Mouse (Mus musculus) heart, embryonic 14.5 days (tissue): ENCODE measurements at regions not wholly inside any gene's neighbourhood (a gene's known extent, or its start where the extent isn't known, plus 50 kb on each side); places are given as distances from the start of the nearest gene placed in this dataset.
"Not testable (repeated sequence)": the region's sequence is repeated elsewhere in the genome, so short reads cannot be mapped to it uniquely, and the experiment has no call there.

Experiments used
- ATAC-seq: fragments of 200-750 bp; cut with Nextera tagmentation; 2 replicates; pipeline ENCODE4 v1.8.0; 2017; ENCODE audit warnings: low read depth, moderate TSS enrichment; ENCODE audit not compliant: insufficient number of reproducible peaks, insufficient read depth, low FRiP score
- H3K27ac ChIP-seq, 2 experiments: fragments of 200-500 bp in 1 of 2; fragments of 300-500 bp in 1 of 2; sonication (generic) in 1 of 2; replicated peaks in 1 of 2; 2 replicates each; pipeline ENCODE4 v1.5.1; 2012 to 2014; ENCODE audit warnings: low read depth in 2 of 2, low read length in 2 of 2, control low read depth in 1 of 2, mild to moderate bottlenecking in 1 of 2, mixed read lengths in 1 of 2; ENCODE audit not compliant: control insufficient read depth in 1 of 2, insufficient read depth in 1 of 2
- H3K27me3 ChIP-seq: fragments of 300-500 bp; sonication (generic); 2 replicates; pipeline ENCODE4 v1.6.1; 2014; ENCODE audit warnings: mild to moderate bottlenecking, low read length, control low read depth; ENCODE audit not compliant: control insufficient read depth, insufficient read depth
- H3K36me3 ChIP-seq: fragments of 300-500 bp; sonication (generic); 2 replicates; pipeline ENCODE4 v1.6.1; 2014; ENCODE audit warnings: mild to moderate bottlenecking, control low read depth, low read length, mixed read lengths; ENCODE audit not compliant: control insufficient read depth, insufficient read depth
- H3K4me1 ChIP-seq, 2 experiments: fragments of 200-500 bp in 1 of 2; fragments of 300-500 bp in 1 of 2; sonication (generic) in 1 of 2; 2 replicates each; pipeline ENCODE4 v1.6.1; 2012 to 2014; ENCODE audit warnings: low read length in 2 of 2, control low read depth in 1 of 2, mixed read lengths in 1 of 2; ENCODE audit not compliant: control insufficient read depth in 2 of 2, insufficient read depth in 2 of 2
- H3K4me2 ChIP-seq: fragments of 300-500 bp; sonication (generic); 2 replicates; pipeline ENCODE4 v1.6.1; 2014; ENCODE audit warnings: mild to moderate bottlenecking, low read length
- H3K4me3 ChIP-seq, 2 experiments: fragments of 200-500 bp in 1 of 2; fragments of 300-500 bp in 1 of 2; sonication (generic) in 1 of 2; 2 replicates each; pipeline ENCODE4 v1.5.1; 2012 to 2014; ENCODE audit warnings: low read length in 2 of 2, mild to moderate bottlenecking in 2 of 2, control low read depth in 1 of 2, low read depth in 1 of 2, moderate library complexity in 1 of 2; ENCODE audit not compliant: control insufficient read depth in 1 of 2, insufficient read depth in 1 of 2
- H3K9ac ChIP-seq: fragments of 300-500 bp; sonication (generic); 2 replicates; pipeline ENCODE4 v1.6.1; 2014; ENCODE audit warnings: mild to moderate bottlenecking, low read length
- H3K9me3 ChIP-seq: fragments of 300-500 bp; sonication (generic); 2 replicates; pipeline ENCODE4 v1.6.1; 2016; ENCODE audit warnings: low read length, control low read depth; ENCODE audit not compliant: control insufficient read depth
- WGBS: fragments of 180-500 bp; shearing (Covaris S2); extraction: QIAGEN DNeasy Blood & Tissue Kit; methylation state at CpG from one replicate; pipeline ENCODE4 v1.1.7; 2014; 5-methylcytosine and 5-hydroxymethylcytosine counted together

GRCm38 (mm10) chr1:64408807-64409582 lies 123.5 kb upstream of the Creb1 start:
- Histone ChIP-seq H3K4me2 (no peak overlapping the region), H3K27me3 (no peaks in the 10 kb centered on the region), H3K9ac (no peak overlapping the region), H3K36me3 (no peaks in the 10 kb centered on the region), H3K4me3 (no peak overlapping the region), H3K27ac (no peak overlapping the region), H3K4me1 (no peaks in the 10 kb centered on the region), H3K9me3 (no peaks in the 10 kb centered on the region)
- no peak for ATAC-seq
- 82% methylated on average over 4 of the region's 4 CpGs for WGBS

DNA sequence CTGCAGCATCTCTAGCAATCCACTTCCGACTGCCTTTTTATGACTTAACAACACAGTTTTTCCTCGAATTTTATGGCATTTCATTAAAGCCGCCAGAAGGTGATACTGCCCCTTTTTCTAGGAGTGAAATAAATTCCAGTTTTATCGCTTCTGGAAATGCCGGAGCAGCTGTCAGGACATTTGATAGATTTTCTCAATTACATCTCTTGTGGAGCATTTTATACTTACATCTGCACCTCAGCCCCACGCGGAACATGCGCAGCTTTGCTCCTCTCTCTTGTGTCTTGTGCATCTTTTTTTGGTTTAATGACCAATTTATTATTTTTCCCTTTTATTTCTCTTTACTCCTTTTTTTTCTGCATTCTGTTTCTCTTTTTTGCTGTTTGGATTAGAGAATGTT lies 140.9 kb upstream of the Creb1 start:
- Histone ChIP-seq H3K9me3 (no peaks in the 10 kb centered on the region), H3K27me3 (no peaks in the 10 kb centered on the region), H3K4me1 (no peaks in the 10 kb centered on the region), H3K36me3 (no peaks in the 10 kb centered on the region), H3K27ac (no peak overlapping the region), H3K4me3 (no peak overlapping the region), H3K4me2 (no peak overlapping the region), H3K9ac (no peak overlapping the region)
- no peak for ATAC-seq
- WGBS = 81% methylated on average over 8 of the region's 8 CpGs

DNA sequence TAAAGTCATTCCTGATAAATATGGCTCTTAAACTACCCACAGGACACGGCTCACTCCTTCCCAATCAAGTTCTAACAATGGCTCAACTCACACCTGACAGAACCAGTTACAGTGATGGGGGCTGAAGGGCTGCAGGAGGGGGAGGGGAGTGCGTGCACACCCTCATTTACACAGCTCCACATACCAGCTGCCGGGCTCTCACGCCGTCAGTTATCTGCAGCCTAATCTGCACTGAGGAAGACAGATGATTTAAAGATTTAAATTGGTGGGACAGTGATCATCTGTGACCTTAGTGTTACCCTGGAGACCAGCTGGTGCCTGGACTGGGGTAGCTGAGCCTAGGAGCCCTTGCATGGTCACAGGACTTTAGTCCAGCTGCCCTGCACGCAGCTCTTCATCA lies 151.2 kb upstream of the Creb1 start:
- Histone ChIP-seq H3K9ac (no peak overlapping the region), H3K9me3 (no peaks in the 10 kb centered on the region), H3K4me2 (no peak overlapping the region), H3K27ac (no peak overlapping the region), H3K27me3 (no peaks in the 10 kb centered on the region), H3K36me3 (no peaks in the 10 kb centered on the region), H3K4me1 (no peaks in the 10 kb centered on the region), H3K4me3 (no peak overlapping the region)
- no peak for ATAC-seq
- 33% methylated on average over 6 of the region's 6 CpGs for WGBS

DNA sequence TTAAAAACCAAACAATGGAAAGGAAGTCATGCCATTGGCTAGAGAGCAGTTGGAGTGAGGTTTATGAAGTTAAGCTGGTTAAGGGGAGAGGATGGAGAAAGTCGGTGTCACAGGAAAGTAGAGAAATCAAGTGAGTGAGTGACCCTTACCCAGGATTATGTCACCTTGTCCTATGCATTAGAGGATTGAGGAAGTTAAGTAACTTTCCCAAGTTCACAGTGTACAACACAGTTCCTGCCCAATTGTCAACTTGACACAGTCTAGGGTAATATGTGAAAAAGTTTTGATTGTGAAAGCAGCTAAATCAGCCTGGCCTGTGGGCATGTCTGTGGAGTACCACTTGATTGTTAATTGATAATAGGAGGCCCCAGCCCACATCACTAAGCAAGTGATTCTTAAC lies 156.0 kb upstream of the Creb1 start:
- H3K4me1 ChIP-seq, H3K36me3 ChIP-seq, H3K4me3 ChIP-seq, H3K27ac ChIP-seq, H3K9ac ChIP-seq, H3K27me3 ChIP-seq, H3K9me3 ChIP-seq, ATAC-seq, H3K4me2 ChIP-seq: not testable (repeated sequence)
- 63% methylated on average over 1 of the region's 1 CpGs for WGBS

DNA sequence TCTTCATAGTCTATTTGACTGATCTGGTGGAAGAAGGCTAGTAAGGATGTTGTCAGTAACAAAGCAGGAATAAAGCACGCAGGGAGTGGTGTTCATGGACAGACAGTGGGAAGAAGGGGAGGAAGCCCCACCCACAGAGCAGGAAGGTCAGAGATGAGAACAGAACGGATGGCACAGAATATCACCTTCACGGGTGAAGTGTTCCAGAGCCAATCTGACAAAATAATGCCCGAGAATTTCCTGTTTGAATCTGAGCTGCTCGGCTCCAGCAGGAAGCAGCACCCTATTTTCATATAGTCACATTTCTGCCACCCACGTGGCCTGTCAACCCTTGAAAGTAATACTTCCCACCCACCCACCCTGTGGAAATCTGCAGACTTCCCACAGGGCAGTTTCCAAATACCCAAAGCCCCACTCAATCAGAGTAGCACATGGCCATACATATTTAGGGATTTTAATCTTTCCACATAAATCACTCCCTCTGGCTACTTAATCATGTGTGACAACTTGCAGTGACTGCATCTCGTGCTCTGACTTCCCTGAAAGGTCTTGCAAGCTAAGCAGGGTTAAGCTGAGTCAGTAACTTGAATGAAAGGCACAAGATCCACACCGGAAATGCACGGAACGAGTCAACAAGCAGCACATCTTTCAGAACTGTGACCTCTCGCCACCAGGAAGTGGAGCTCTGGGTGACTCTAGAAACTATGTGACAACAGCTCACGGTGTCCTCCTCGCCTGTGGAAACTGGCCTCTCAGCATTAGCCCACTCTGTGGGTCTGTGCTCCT lies 158.0 kb upstream of the Creb1 start:
- 60% methylated on average over 13 of the region's 13 CpGs for WGBS
- no peaks in the 10 kb centered on the region for H3K9me3 ChIP-seq
- H3K27me3 ChIP-seq = no peaks in the 10 kb centered on the region
- no peak overlapping the region for H3K4me3 ChIP-seq
- no peak for ATAC-seq
- no peak overlapping the region for H3K4me2 ChIP-seq
- no peak overlapping the region for H3K9ac ChIP-seq
- H3K36me3 ChIP-seq = no peaks in the 10 kb centered on the region
- H3K27ac ChIP-seq = no peak overlapping the region
- H3K4me1 ChIP-seq = no peaks in the 10 kb centered on the region

DNA sequence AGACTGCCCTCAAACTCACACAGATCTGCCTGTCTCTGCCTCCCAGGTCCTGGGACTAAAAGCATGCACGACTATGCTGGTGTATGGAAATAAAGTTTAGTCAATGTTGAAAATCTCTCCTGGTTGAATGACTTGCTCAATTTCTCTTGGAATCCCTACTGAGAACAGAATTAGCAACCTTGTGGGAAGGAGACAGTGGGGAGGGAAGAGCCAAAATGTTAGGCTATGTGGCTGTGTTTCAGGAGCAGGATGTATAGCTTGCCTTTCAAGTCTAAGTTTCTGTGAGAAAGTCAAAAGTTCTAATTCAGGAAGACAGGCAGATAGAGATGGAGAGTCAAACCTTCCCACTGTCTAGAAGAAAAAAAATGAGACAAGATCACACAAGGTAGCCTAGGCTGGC lies 168.3 kb upstream of the Creb1 start:
- Histone ChIP-seq H3K4me2 (no peak overlapping the region), H3K27me3 (no peaks in the 10 kb centered on the region), H3K9me3 (no peaks in the 10 kb centered on the region), H3K4me3 (no peak overlapping the region), H3K27ac (no peak overlapping the region), H3K36me3 (no peaks in the 10 kb centered on the region), H3K4me1 (no peaks in the 10 kb centered on the region), H3K9ac (no peak overlapping the region)
- WGBS = 69% methylated on average over 1 of the region's 1 CpGs
- ATAC-seq = no peak

DNA sequence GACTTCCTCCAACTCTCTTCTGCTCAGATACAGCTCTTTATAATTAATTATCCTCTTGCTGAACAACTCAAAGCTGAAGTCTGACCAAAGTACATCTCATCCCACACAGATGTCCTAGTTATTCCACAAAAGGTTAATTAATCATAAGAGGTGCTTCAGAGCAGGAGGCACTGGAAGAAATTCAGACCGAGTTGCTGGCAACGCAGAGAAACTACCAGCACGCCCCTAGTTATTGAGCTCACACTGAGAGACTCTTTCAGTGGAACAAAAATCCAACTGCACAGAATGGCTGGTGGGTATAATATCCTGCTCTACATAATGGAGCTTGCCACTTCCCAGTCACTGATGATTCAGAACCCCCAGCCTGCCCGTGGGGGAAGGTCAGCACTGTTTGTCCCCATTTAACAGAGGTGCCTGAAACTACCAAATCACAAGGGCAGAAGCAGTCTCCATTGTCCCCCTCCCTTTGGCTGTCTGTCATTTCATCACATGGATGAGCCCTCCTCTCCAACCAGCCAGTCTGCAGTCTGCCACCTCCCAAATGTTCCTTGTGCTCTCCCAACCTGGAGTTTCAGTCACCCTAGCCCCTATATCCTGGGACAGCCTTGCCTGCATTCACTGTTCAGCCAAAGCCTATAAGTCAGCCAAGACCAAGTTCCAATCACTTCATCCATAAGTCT lies 170.3 kb upstream of the Creb1 start:
- Histone ChIP-seq H3K4me3 (no peak overlapping the region), H3K9me3 (no peaks in the 10 kb centered on the region), H3K27me3 (no peaks in the 10 kb centered on the region), H3K36me3 (no peaks in the 10 kb centered on the region), H3K4me2 (no peak overlapping the region), H3K27ac (no peak overlapping the region), H3K9ac (no peak overlapping the region), H3K4me1 (no peaks in the 10 kb centered on the region)
- no peak for ATAC-seq
- WGBS = 87% methylated on average over 4 of the region's 4 CpGs
